28 mouse cellular contexts compared by ENCODE assay signal in genomic region chr2:118299981-118300380, GRCm38 (mm10). TPM values are rescaled to one million over a fixed set of nuclear protein-coding genes. Genes with fewer than 3 reads are reported as not detected.
A peak's percentile ranks its signal among the peaks of the same experiment; 100 is the strongest.
DNase-seq lines count a peak whose midpoint lies in the region; ATAC-seq lines count a peak whose summit lies in the region.
"Had no signal": no experiment of that assay in that cellular context is flagged by ENCODE, and none has a peak within 500 bp of the region (broad histone marks: within the 10 kb centered on the region; RNA-seq: fewer than 3 reads in every experiment).

No protein-coding gene starts in this region.

- H3K4me3 ChIP-seq in forebrain, embryonic 10.5 days = no peak overlapping the region
- H3K4me3 ChIP-seq: embryonic facial prominence, embryonic 12.5 days; embryonic facial prominence, embryonic 15.5 days; erythroblast, embryonic 14.5 days; gastrocnemius, adult 2 months; heart, adult 2 months; hindbrain, embryonic 12.5 days had no signal

- no peaks in the 10 kb centered on the region for H3K27me3 ChIP-seq in forebrain, embryonic 10.5 days (ENCODE audit: poor library complexity, severe bottlenecking)
- H3K27me3 ChIP-seq: CH12.LX; embryonic facial prominence, embryonic 12.5 days; embryonic facial prominence, embryonic 15.5 days; hindbrain, embryonic 12.5 days had no signal

- peak; percentile 41 to 86 for DNase-seq in adrenal gland, adult (ENCODE audit: inconsistent age in 2 of 2, low spot score in 1 of 2)
- DNase-seq in adrenal gland, postnatal 4 days (ENCODE audit: low spot score in 2 of 2) = no peak
- DNase-seq in A20 (ENCODE audit: low read depth, low spot score) = peak; percentile 4
- DNase-seq in adrenal gland, adult 8-10 months = peak; percentile 25
- peak; percentile 9 for DNase-seq in adrenal gland, postnatal 25 days
- no peak for DNase-seq in lung, postnatal 10 days
- no peak for DNase-seq in forebrain, embryonic 10.5 days (ENCODE audit: extremely low spot score, low spot score)
- DNase-seq: B cell, adult 2 months; cerebellum, adult 18-20 months; cerebellum, adult 9-11 months; cerebellum, postnatal 25 days; forebrain, postnatal 0 days; gastrocnemius, adult 2 months; gastrocnemius, postnatal 14 days; heart, adult 2 months; kidney, adult 18-20 months; kidney, adult 9 months had no signal

- ATAC-seq in inflammation-experienced regulatory T-cells, adult 6 months = no peak
- ATAC-seq: forebrain, embryonic 14.5 days; forebrain, postnatal 0 days; hindbrain, embryonic 16.5 days; intestine, embryonic 16.5 days had no signal

- H3K9me3 ChIP-seq in forebrain, embryonic 10.5 days = no peaks in the 10 kb centered on the region
- H3K9me3 ChIP-seq: embryonic facial prominence, embryonic 12.5 days; embryonic facial prominence, embryonic 15.5 days; G1E; hindbrain, embryonic 12.5 days had no signal

- H3K27ac ChIP-seq in forebrain, embryonic 10.5 days = no peak overlapping the region
- H3K27ac ChIP-seq: embryonic facial prominence, embryonic 12.5 days; embryonic facial prominence, embryonic 15.5 days; gastrocnemius, adult 2 months; heart, adult 2 months; hindbrain, embryonic 12.5 days had no signal

- no peaks in the 10 kb centered on the region for H3K36me3 ChIP-seq in forebrain, embryonic 10.5 days (replicated peaks)
- H3K36me3 ChIP-seq: embryonic facial prominence, embryonic 12.5 days; embryonic facial prominence, embryonic 15.5 days; G1E; hindbrain, embryonic 12.5 days had no signal

- 95% methylated on average over 2 of the region's 2 CpGs for WGBS in forebrain, embryonic 10.5 days

- H3K4me1 ChIP-seq in forebrain, embryonic 10.5 days = peaks cover 8% of the 10 kb centered on the region; the same call in 1 of the 2 replicates
- H3K4me1 ChIP-seq: embryonic facial prominence, embryonic 12.5 days; hindbrain, embryonic 12.5 days had no signal

RNA-seq across cellular contexts. Expression of gene Fsip1, which starts 43.2 kb away (rescaled TPM):
- total RNA-seq in adrenal gland, postnatal 4 days (2021) = 1 to 10 TPM in 1 of 2 experiments, under 1 TPM in 1; 0.54 to 1.4 TPM
- under 1 TPM; 0.26 to 0.77 (median 0.43) TPM for total RNA-seq in adrenal gland, adult 8-10 months (2022)
- total RNA-seq in adrenal gland, postnatal 25 days (2021) = 0.94 and 1.4 TPM in 2 replicates
- polyA plus RNA-seq in inflammation-experienced regulatory T-cells, adult 6 months (2017; shearing (Covaris generic)) = not detected
- 2.4 and 2.5 TPM in 2 replicates for polyA plus RNA-seq in forebrain, embryonic 10.5 days (2016; fragmentation: Nextera tagmentation; extraction: Ambion mirVana)
- total RNA-seq: gastrocnemius, adult 2 months; gastrocnemius, postnatal 14 days; heart, adult 2 months; heart, postnatal 25 days had no signal
- polyA plus RNA-seq: erythroblast, embryonic 14.5 days; G1E had no signal

Comparison
In these comparisons a context has a peak if more than half of its experiments do, and no peak if none do; other contexts are left out.
1. DNase-seq: peak in adrenal gland, adult (2 of 2), A20 (single experiment), adrenal gland, adult 8-10 months (single experiment) and adrenal gland, postnatal 25 days (single experiment); none in adrenal gland, postnatal 4 days (0 of 2), lung, postnatal 10 days (single experiment) and forebrain, embryonic 10.5 days (single experiment).